Mouse (Mus musculus) CD4-positive, CD25-positive, alpha-beta regulatory T cell, adult 9 weeks (primary cell): Measurements from ENCODE around the gene Serpinb3c. TPM values are rescaled to one million over a fixed set of nuclear protein-coding genes. Genes with fewer than 3 reads are reported as not detected.

Experiments
- polyA plus RNA-seq: library from polyadenylated mRNA; unstranded; fragments of 100-300 nt; shearing (Covaris generic); gene quantifications from one replicate; pipeline ENCODE4 v1.2.1, GENCODE M21; 2017

The Serpinb3c gene
- polyA plus RNA-seq = not detected

GRCm38 (mm10) chr1:107278261-107278660 is at the start of gene Serpinb3c, which contains the start of gene Serpinb3b:
Serpinb3c (minus strand) TSS chr1:107278371.
Serpinb3b (minus strand) TSS chr1:107278361.

Other genes with a start within 250 kb of the Serpinb3c start
- not detected for gene Serpinb3a, start 226.1 kb downstream of the Serpinb3c start, polyA plus RNA-seq
- not detected for gene Serpinb3d, start 194.9 kb downstream of the Serpinb3c start, polyA plus RNA-seq
- not detected for gene Serpinb3b, start within 50 bp of the Serpinb3c start, polyA plus RNA-seq
- not detected for gene Serpinb11, start 82.8 kb upstream of the Serpinb3c start, polyA plus RNA-seq
- gene Serpinb7, start 121.3 kb upstream of the Serpinb3c start, polyA plus RNA-seq = not detected
- not detected for gene Serpinb2, start 233.1 kb upstream of the Serpinb3c start, polyA plus RNA-seq